Mouse (Mus musculus) ES-Bruce4 (cell line): ENCODE data around the gene Ipo9.

Source experiments
- CTCF ChIP-seq: IDR thresholded peaks from one replicate; pipeline ENCODE4 v1.8.1; 2011; ENCODE audit warnings: low read depth, low read length
- EP300 ChIP-seq: IDR thresholded peaks from 2 replicates; pipeline ENCODE4 v1.6.1; 2011; ENCODE audit warnings: low read depth, low read length; ENCODE audit not compliant: insufficient read depth

- TF ChIP-seq CTCF (no peak), EP300 (no peak)
Observed at GRCm38 (mm10) chr1:135401452-135402110, 28.7 kb downstream of the Ipo9 start.
